ENCODE assay signal across 17 mouse cellular contexts in the genomic region with DNA sequence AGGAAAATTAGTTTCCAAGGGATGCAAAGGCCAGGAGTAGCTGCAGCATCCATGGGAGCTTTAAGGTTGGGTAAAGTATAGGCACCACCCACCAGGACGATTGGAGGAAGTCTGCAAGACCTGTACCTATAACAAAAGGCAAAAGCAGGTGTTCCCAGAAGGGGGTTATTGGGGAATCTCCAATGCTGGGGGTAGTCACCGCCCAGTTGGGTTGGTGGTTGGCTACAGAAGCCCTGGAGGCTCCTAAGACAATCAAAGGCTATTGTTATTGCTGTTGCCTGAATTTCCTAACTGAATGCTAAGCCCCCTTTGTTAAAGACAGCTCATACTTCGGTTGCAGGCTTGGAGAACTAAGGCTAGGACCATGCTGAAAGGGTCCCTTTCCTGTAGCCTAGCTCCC. TPM values are rescaled to one million over a fixed set of nuclear protein-coding genes. Genes with fewer than 3 reads are reported as not detected.
"Had no signal": no experiment of that assay in that cellular context is flagged by ENCODE, and none has a peak within 500 bp of the region (broad histone marks: within the 10 kb centered on the region; RNA-seq: fewer than 3 reads in every experiment).

No protein-coding gene starts in this region.

- H3K9ac ChIP-seq: liver, embryonic 14.5 days; lung, embryonic 15.5 days; midbrain, embryonic 12.5 days; midbrain, embryonic 15.5 days; neural tube, embryonic 12.5 days had no signal

- H3K27me3 ChIP-seq: lung, embryonic 15.5 days; midbrain, embryonic 12.5 days; midbrain, embryonic 15.5 days; neural tube, embryonic 12.5 days had no signal

- H3K4me3 ChIP-seq: lung, embryonic 15.5 days; megakaryocyte, embryonic 14.5 days; midbrain, embryonic 12.5 days; midbrain, embryonic 15.5 days; neural tube, embryonic 12.5 days had no signal

- H3K36me3 ChIP-seq: lung, embryonic 15.5 days; midbrain, embryonic 12.5 days; midbrain, embryonic 15.5 days; neural tube, embryonic 12.5 days had no signal

- H3K9me3 ChIP-seq: lung, embryonic 15.5 days; midbrain, embryonic 12.5 days; midbrain, embryonic 15.5 days; neural tube, embryonic 12.5 days had no signal

- H3K27ac ChIP-seq: liver, embryonic 14.5 days; lung, embryonic 15.5 days; macrophage; midbrain, embryonic 12.5 days; midbrain, embryonic 15.5 days; neural tube, embryonic 12.5 days had no signal

- H3K4me1 ChIP-seq: lung, embryonic 15.5 days; midbrain, embryonic 12.5 days; midbrain, embryonic 15.5 days; neural tube, embryonic 12.5 days had no signal

- H3K4me2 ChIP-seq: lung, embryonic 15.5 days; midbrain, embryonic 12.5 days; midbrain, embryonic 15.5 days; neural tube, embryonic 12.5 days had no signal

- DNase-seq: lung, adult 18-20 months; lung, postnatal 14 days; lung, postnatal 36 days; right cerebral cortex, postnatal 14 days; right cerebral cortex, postnatal 4 days; thymus, adult 18-20 months; thymus, postnatal 14 days; thymus, postnatal 36 days had no signal

- ATAC-seq: lung, postnatal 0 days; midbrain, embryonic 15.5 days had no signal

RNA-seq across cellular contexts. Expression of a gene that starts 53.0 kb away (rescaled TPM):
- total RNA-seq: megakaryocyte progenitor cell, adult 5-6 weeks had no signal
